Mouse (Mus musculus) cortical plate, adult 2 months (tissue): Measurements from ENCODE around the gene Bhlhe41.

ENCODE experiments used
- CTCF ChIP-seq: fragments of 200-500 bp; IDR thresholded peaks from 2 replicates; pipeline ENCODE4 v1.5.1; 2011; ENCODE audit warnings: mild to moderate bottlenecking, control low read depth, low read length; ENCODE audit not compliant: insufficient read depth; ENCODE audit errors: extremely low read depth
- POLR2A ChIP-seq: fragments of 200-500 bp; IDR thresholded peaks from 2 replicates; pipeline ENCODE4 v1.6.1; 2011; ENCODE audit warnings: mild to moderate bottlenecking, low read length, control low read depth; ENCODE audit not compliant: insufficient read depth; ENCODE audit errors: extremely low read depth

DNA sequence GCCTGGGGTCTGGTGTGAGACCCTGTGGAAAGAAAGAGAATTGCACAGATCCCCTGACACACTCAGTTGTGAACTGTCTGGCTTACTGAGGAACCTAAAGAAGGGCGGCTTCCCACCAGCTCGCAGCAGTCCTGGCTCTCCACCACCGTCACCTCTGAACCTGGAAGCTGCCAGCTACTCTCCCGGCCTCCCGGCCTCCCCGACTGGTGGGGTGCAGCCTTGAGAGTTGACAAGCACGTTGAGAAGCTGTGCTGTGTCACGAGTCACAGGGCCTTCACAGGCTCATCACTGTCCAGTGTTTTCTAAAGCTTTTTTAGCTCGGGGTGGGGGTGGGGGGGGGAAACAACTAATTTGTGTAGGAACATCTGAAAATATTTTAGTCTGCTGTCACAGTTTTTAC is 46.2 kb downstream of the Bhlhe41 start:
- no peak for TF ChIP-seq POLR2A
- TF ChIP-seq CTCF: no peak
